Mouse (Mus musculus) stomach, postnatal 0 days (tissue): ENCODE measurements around the gene Parp1. TPM values are rescaled to one million over a fixed set of nuclear protein-coding genes. Genes with fewer than 3 reads are reported as not detected.

Experiments
- ATAC-seq: fragments of 200-750 bp; cut with Nextera tagmentation; 2 replicates; pipeline ENCODE4 v1.8.0; 2017; ENCODE audit not compliant: low FRiP score, low TSS enrichment
- DNase-seq: peaks from one replicate; pipeline ENCODE4 v3.0.0-alpha.2; 2016; ENCODE audit warnings: low spot score
- H3K27ac ChIP-seq: fragments of 300-500 bp; sonication (generic); replicated peaks from 2 replicates; pipeline ENCODE4 v1.5.1; 2014; ENCODE audit warnings: mild to moderate bottlenecking, control low read depth
- H3K27me3 ChIP-seq: fragments of 300-500 bp; sonication (generic); 2 replicates; pipeline ENCODE4 v1.6.1; 2014; ENCODE audit warnings: low read length; ENCODE audit not compliant: control insufficient read depth, insufficient read depth
- H3K36me3 ChIP-seq: fragments of 300-500 bp; sonication (generic); 2 replicates; pipeline ENCODE4 v1.6.1; 2014; ENCODE audit warnings: low read length, mixed read lengths; ENCODE audit not compliant: control insufficient read depth, insufficient read depth
- H3K4me1 ChIP-seq: fragments of 300-500 bp; sonication (generic); replicated peaks from 2 replicates; pipeline ENCODE4 v1.6.1; 2014; ENCODE audit warnings: antibody characterized with exemption; ENCODE audit not compliant: control insufficient read depth, insufficient read depth
- H3K4me2 ChIP-seq: fragments of 300-500 bp; sonication (generic); replicated peaks from 2 replicates; pipeline ENCODE4 v1.6.1; 2014; ENCODE audit warnings: low read depth, mild to moderate bottlenecking, control low read depth, moderate library complexity
- H3K4me3 ChIP-seq: fragments of 300-500 bp; sonication (generic); 2 replicates; pipeline ENCODE4 v1.5.1; 2014; ENCODE audit warnings: low read depth, low read length, control low read depth
- H3K9ac ChIP-seq: fragments of 300-500 bp; sonication (generic); 2 replicates; pipeline ENCODE4 v1.6.1; 2014; ENCODE audit warnings: mild to moderate bottlenecking, low read length, control low read depth, mixed read lengths
- H3K9me3 ChIP-seq: fragments of 300-500 bp; sonication (generic); 2 replicates; pipeline ENCODE4 v1.6.1; 2016; ENCODE audit warnings: low read length; ENCODE audit not compliant: control insufficient read depth
- CTCF ChIP-seq: IDR thresholded peaks from 2 replicates; pipeline ENCODE4 v1.5.1; 2016; ENCODE audit warnings: antibody characterized with exemption, low read depth, mild to moderate bottlenecking, moderate library complexity
- EP300 ChIP-seq: optimal IDR thresholded peaks from 2 replicates; pipeline ENCODE3; 2016; ENCODE audit warnings: antibody characterized with exemption
- WGBS: fragments of 180-500 bp; shearing (Covaris S2); extraction: QIAGEN DNeasy Blood & Tissue Kit; methylation state at CpG from one replicate; pipeline ENCODE4 v1.1.7; 2014; 5-methylcytosine and 5-hydroxymethylcytosine counted together
- microRNA-seq: library from miRNA; unstranded; fragments of <30 nt; microRNA quantifications from one replicate; pipeline ENCODE4, GENCODE M21; 2016
- polyA plus RNA-seq: library from polyadenylated mRNA; unstranded; fragments of >200 nt; fragmentation: Nextera tagmentation; extraction: Ambion mirVana; gene quantifications from 2 replicates; pipeline ENCODE4 v1.2.1, GENCODE M21; 2015

Gene Parp1
- polyA plus RNA-seq, 1 experiment from 2014 or later = 31.9 TPM

- Histone ChIP-seq H3K36me3 (no peaks in the 10 kb centered on the region), H3K4me3 (peak overlapping the region; percentile 99), H3K27ac (peak overlapping the region; percentile 87), H3K27me3 (no peaks in the 10 kb centered on the region), H3K9me3 (no peaks in the 10 kb centered on the region), H3K9ac (peak overlapping the region; percentile 91), H3K4me2 (peak overlapping the region; percentile 92), H3K4me1 (peaks cover 6% of the 10 kb centered on the region; the same call in 1 of the 2 replicates)
- TF ChIP-seq EP300 = no peak
- TF ChIP-seq CTCF = no peak
- peak; percentile 46 for DNase-seq
- WGBS = 2% methylated on average over 50 of the region's 50 CpGs
- peak; percentile 60 for ATAC-seq
Measured at GRCm38 (mm10) chr1:180641518-180642227, 72.9 kb downstream of the Parp1 start.

GRCm38 (mm10) chr1:180642228-180642564 lies 73.5 kb downstream of the Parp1 start:
- ATAC-seq (no peak), DNase-seq (no peak)
- H3K36me3 ChIP-seq = no peaks in the 10 kb centered on the region
- H3K9ac ChIP-seq = peak overlapping the region; percentile 91
- TF ChIP-seq CTCF (no peak), EP300 (no peak)
- WGBS = 66% methylated on average over 8 of the region's 8 CpGs
- no peaks in the 10 kb centered on the region for H3K27me3 ChIP-seq
- peak overlapping the region; percentile 99 for H3K4me3 ChIP-seq
- peaks cover 6% of the 10 kb centered on the region; the same call in 1 of the 2 replicates for H3K4me1 ChIP-seq
- H3K4me2 ChIP-seq = peak overlapping the region; percentile 92
- H3K27ac ChIP-seq = no peak overlapping the region
- H3K9me3 ChIP-seq = no peaks in the 10 kb centered on the region

Small RNAs within 50 kb of the gene (microRNA-seq; reads per million reads assigned to microRNA genes)
- not detected for gene Mir6904

Other genes starting within 250 kb of the Parp1 start
- 3.7 and 4.0 TPM in 2 replicates for gene Itpkb, start 238.4 kb upstream of the Parp1 start, polyA plus RNA-seq
- 3.5 and 4.3 TPM in 2 replicates for gene Stum, start 85.4 kb upstream of the Parp1 start, polyA plus RNA-seq
- gene Lin9, start 72.2 kb downstream of the Parp1 start, polyA plus RNA-seq = 5.5 and 6.4 TPM in 2 replicates
- 0.04 and 0.05 TPM in 2 replicates for gene Mixl1, start 128.1 kb downstream of the Parp1 start, polyA plus RNA-seq
- gene Acbd3, start 157.1 kb downstream of the Parp1 start, polyA plus RNA-seq = 16.6 and 16.7 TPM in 2 replicates
- 1,633 and 1,693 TPM in 2 replicates for gene H3f3a, start 245.0 kb downstream of the Parp1 start, polyA plus RNA-seq